Mouse (Mus musculus) heart, postnatal 10 days (tissue): ENCODE measurements around the gene Cd3d. TPM values are rescaled to one million over a fixed set of nuclear protein-coding genes. Genes with fewer than 3 reads are reported as not detected.
"Not testable (repeated sequence)": the region's sequence is repeated elsewhere in the genome, so short reads cannot be mapped to it uniquely, and the experiment has no call there.

Experiments
- DNase-seq, 2 experiments: peaks; one replicate each; pipeline ENCODE4 v3.0.0; 2021
- intact Hi-C: fragments of 180-260 bp; cut with DNase I; formaldehyde crosslinking; loops from one replicate; pipeline ENCODE4 v1.15.1; 2025
- total RNA-seq, 2 experiments: library from RNA; stranded (reverse); gene quantifications; 2 replicates each; pipeline ENCODE4 v1.2.3; 2021

The Cd3d gene
- 1 to 10 TPM in 1 of 2 experiments, under 1 TPM in 1; 0.77 to 1.5 TPM for total RNA-seq

GRCm38 (mm10) chr9:44981676-44982075, at the start of gene Cd3d:
Gene Cd3d (plus strand): TSS chr9:44981786.
- DNase-seq: no peak
- intact Hi-C loops: no loop called here

GRCm38 (mm10) chr9:44941756-44942155, 39.8 kb upstream of the Cd3d start:
- intact Hi-C loops: no loop called here
- DNase-seq: peak; percentile 32 to 50

- intact Hi-C loops: no loop called here
- peak; percentile 71 to 74 for DNase-seq
Observed at GRCm38 (mm10) chr9:44942421-44942820, 39.2 kb upstream of the Cd3d start.

GRCm38 (mm10) chr9:44946185-44946695, 35.3 kb upstream of the Cd3d start:
- no peak for DNase-seq
- intact Hi-C loops: no loop called here

GRCm38 (mm10) chr9:44947836-44948235, 33.8 kb upstream of the Cd3d start:
- no peak for DNase-seq
- intact Hi-C loops: no loop called here

- intact Hi-C loops: no loop called here
- no peak for DNase-seq
Observed at GRCm38 (mm10) chr9:44954432-44954831, 27.2 kb upstream of the Cd3d start.

GRCm38 (mm10) chr9:44965126-44965832, 16.3 kb upstream of the Cd3d start, which contains the start of gene Ube4a:
Gene Ube4a (minus strand): TSS chr9:44965600.
- intact Hi-C loops: loop anchor here (5.0 kb wide), 1 partner anchor 193 kb away; no protein-coding TSS in a partner anchor
- DNase-seq: peak; percentile 99 to 100

- intact Hi-C loops: loop anchor here (2.0 to 5.0 kb wide), 3 partner anchors 51 to 194 kb away; no protein-coding TSS in a partner anchor
Observed at GRCm38 (mm10) chr9:44965833-44966466, 15.6 kb upstream of the Cd3d start.

GRCm38 (mm10) chr9:44966815-44967242, 14.8 kb upstream of the Cd3d start:
- DNase-seq: peak; percentile 84 to 87
- intact Hi-C loops: loop anchor here (2.0 to 5.0 kb wide), 3 partner anchors 52 to 195 kb away; no protein-coding TSS in a partner anchor

More at GRCm38 (mm10) chr9:44965833-44966466, 15.6 kb upstream of the Cd3d start:
- no peak for DNase-seq

- DNase-seq: not testable (repeated sequence)
- intact Hi-C loops: loop anchor here (2.0 to 5.0 kb wide), 3 partner anchors 53 to 195 kb away; no protein-coding TSS in a partner anchor
Observed at GRCm38 (mm10) chr9:44967763-44968162, 13.8 kb upstream of the Cd3d start.

- no peak for DNase-seq
- intact Hi-C loops: loop anchor here (5.0 kb wide), 1 partner anchor 197 kb away; no protein-coding TSS in a partner anchor
Observed at GRCm38 (mm10) chr9:44969450-44969849, 12.1 kb upstream of the Cd3d start.

- DNase-seq: no peak
- intact Hi-C loops: no loop called here
Observed at GRCm38 (mm10) chr9:44977813-44978212, 3.8 kb upstream of the Cd3d start.

- DNase-seq: no peak
- intact Hi-C loops: no loop called here
Observed at GRCm38 (mm10) chr9:44979806-44980205, 1.8 kb upstream of the Cd3d start.

- DNase-seq: peak in 1 of 2 experiments; percentile 16
- intact Hi-C loops: no loop called here
Observed at GRCm38 (mm10) chr9:44980242-44980641, 1.3 kb upstream of the Cd3d start, which contains the start of gene Cd3g. Gene Cd3g (minus strand): TSS chr9:44980431.

GRCm38 (mm10) chr9:44981104-44981503, 482 bp upstream of the Cd3d start:
- no peak for DNase-seq
- intact Hi-C loops: no loop called here

- DNase-seq: no peak
- intact Hi-C loops: no loop called here
Observed at GRCm38 (mm10) chr9:44982081-44982480, 495 bp downstream of the Cd3d start.

GRCm38 (mm10) chr9:44982531-44982930, 945 bp downstream of the Cd3d start:
- intact Hi-C loops: no loop called here
- no peak for DNase-seq

- no peak for DNase-seq
- intact Hi-C loops: no loop called here
Observed at GRCm38 (mm10) chr9:44983001-44983400, 1.4 kb downstream of the Cd3d start.

GRCm38 (mm10) chr9:44985721-44986161, 4.2 kb downstream of the Cd3d start:
- intact Hi-C loops: no loop called here
- DNase-seq: no peak

- peak; percentile 18 to 19 for DNase-seq
- intact Hi-C loops: no loop called here
Observed at GRCm38 (mm10) chr9:44986242-44986781, 4.7 kb downstream of the Cd3d start.

- intact Hi-C loops: no loop called here
- DNase-seq: no peak
Observed at GRCm38 (mm10) chr9:44986976-44987375, 5.4 kb downstream of the Cd3d start.
